Mouse (Mus musculus) spleen, adult 2 months (tissue): ENCODE measurements around the gene Ppfia1. TPM values are rescaled to one million over a fixed set of nuclear protein-coding genes. Genes with fewer than 3 reads are reported as not detected.

Source experiments
- DNase-seq, 2 experiments: peaks; one replicate each; pipeline versions ENCODE4 v3.0.0 to v3.0.0-alpha.2; 2012 to 2021; ENCODE audit warnings: low spot score in 2 of 2, low read depth in 1 of 2
- H3K27ac ChIP-seq: fragments of 200-500 bp; 2 replicates; pipeline ENCODE4 v1.5.1; 2012; ENCODE audit warnings: low read length, inconsistent platforms; ENCODE audit not compliant: insufficient read depth
- H3K27me3 ChIP-seq: fragments of 200-500 bp; 2 replicates; pipeline ENCODE4 v1.6.1; 2012; ENCODE audit warnings: mild to moderate bottlenecking, moderate library complexity, low read length, inconsistent platforms; ENCODE audit not compliant: control insufficient read depth, insufficient read depth
- H3K36me3 ChIP-seq: fragments of 200-500 bp; 2 replicates; pipeline ENCODE4 v1.6.1; 2012; ENCODE audit warnings: mild to moderate bottlenecking, low read length, inconsistent platforms; ENCODE audit not compliant: control insufficient read depth, insufficient read depth
- H3K4me1 ChIP-seq: fragments of 200-500 bp; 2 replicates; pipeline ENCODE4 v1.6.1; 2011; ENCODE audit warnings: inconsistent platforms; ENCODE audit not compliant: control insufficient read depth, insufficient read depth, insufficient read length
- H3K4me3 ChIP-seq: fragments of 200-500 bp; 2 replicates; pipeline ENCODE4 v1.5.1; 2011; ENCODE audit warnings: mild to moderate bottlenecking, inconsistent platforms; ENCODE audit not compliant: insufficient read depth, insufficient read length; ENCODE audit errors: extremely low read depth
- CTCF ChIP-seq: fragments of 200-500 bp; IDR thresholded peaks from 2 replicates; pipeline ENCODE4 v1.5.1; 2011; ENCODE audit warnings: mild to moderate bottlenecking, inconsistent platforms; ENCODE audit not compliant: insufficient read depth, insufficient read length, insufficient replicate concordance; ENCODE audit errors: extremely low read depth
- POLR2A ChIP-seq: fragments of 200-500 bp; IDR thresholded peaks from 2 replicates; pipeline ENCODE4 v1.6.1; 2011; ENCODE audit warnings: low read depth, low read length, inconsistent platforms
- WGBS: fragments of 180-500 bp; shearing (Covaris S2); methylation state at CpG from one replicate; pipeline ENCODE4 v1.1.7; 2018; 5-methylcytosine and 5-hydroxymethylcytosine counted together
- polyA plus RNA-seq: library from polyadenylated mRNA; depleted of rRNA; stranded (reverse); fragments of >200 nt; gene quantifications from 2 replicates; pipeline ENCODE4 v1.2.3, GENCODE M21; 2012

The Ppfia1 gene
- polyA plus RNA-seq, 1 experiment, result 23.5 TPM

DNA sequence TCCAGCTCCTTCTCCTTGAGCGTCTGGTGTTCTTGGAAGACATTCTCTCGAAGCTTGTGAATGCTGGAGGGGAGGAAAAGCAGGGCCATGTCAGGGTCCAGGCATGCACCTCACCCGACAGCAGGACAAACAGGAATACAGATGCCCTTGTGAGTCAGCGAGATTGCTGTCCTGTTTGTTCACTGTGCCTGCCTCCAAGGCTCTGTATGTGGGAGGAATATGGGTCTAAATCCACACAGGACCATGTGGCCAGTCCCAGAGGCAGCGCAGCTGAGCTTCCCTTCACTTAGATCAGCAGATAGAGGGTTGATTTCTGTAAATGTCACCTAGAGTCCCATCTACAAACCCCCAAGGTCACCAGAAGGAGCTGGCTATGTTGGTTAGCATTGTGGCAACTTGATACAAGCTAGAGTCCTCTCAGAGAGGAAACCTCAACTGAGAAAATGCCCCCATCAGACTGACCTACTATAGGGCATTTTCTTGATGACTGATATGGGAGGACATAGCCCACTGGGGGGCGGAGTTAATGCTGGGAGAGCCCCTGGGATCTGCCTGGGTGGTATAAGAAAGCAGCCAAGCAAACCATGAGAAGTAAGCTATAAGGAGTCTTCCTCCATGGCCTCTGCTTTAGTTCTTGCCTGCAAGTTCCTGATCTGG is 92.2 kb downstream of the Ppfia1 start:
- WGBS, result 89% methylated on average over 6 of the region's 6 CpGs
- Histone ChIP-seq H3K36me3 (no peaks in the 10 kb centered on the region), H3K4me3 (no peak overlapping the region), H3K27ac (no peak overlapping the region), H3K27me3 (no peaks in the 10 kb centered on the region), H3K4me1 (no peaks in the 10 kb centered on the region)
- DNase-seq, result no peak
- TF ChIP-seq CTCF, result no peak
- TF ChIP-seq POLR2A, result no peak

DNA sequence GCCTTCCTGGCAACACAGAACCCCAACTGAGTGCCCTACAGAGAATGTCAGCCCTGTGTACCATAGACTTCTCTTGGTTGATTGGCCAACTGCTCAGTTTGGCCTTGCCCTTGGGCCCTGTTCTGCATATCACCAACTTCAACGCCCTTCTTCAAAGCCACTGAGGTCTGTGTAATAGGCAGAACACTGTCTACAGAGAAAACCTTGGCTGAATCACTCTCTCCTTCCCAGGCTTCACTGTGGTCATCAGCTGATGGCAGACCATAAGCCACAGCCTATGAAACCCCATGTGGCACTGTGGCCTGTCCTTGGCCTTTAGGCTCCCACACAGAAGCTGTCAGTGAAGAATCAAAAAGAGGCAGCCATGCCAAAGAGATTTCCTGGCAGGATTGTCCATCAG is 94.6 kb downstream of the Ppfia1 start:
- Histone ChIP-seq H3K36me3 (no peaks in the 10 kb centered on the region), H3K27ac (no peak overlapping the region), H3K4me1 (no peaks in the 10 kb centered on the region), H3K4me3 (no peak overlapping the region), H3K27me3 (no peaks in the 10 kb centered on the region)
- no peak for DNase-seq
- WGBS, result 88% methylated on average over 1 of the region's 1 CpGs
- no peak for TF ChIP-seq POLR2A

DNA sequence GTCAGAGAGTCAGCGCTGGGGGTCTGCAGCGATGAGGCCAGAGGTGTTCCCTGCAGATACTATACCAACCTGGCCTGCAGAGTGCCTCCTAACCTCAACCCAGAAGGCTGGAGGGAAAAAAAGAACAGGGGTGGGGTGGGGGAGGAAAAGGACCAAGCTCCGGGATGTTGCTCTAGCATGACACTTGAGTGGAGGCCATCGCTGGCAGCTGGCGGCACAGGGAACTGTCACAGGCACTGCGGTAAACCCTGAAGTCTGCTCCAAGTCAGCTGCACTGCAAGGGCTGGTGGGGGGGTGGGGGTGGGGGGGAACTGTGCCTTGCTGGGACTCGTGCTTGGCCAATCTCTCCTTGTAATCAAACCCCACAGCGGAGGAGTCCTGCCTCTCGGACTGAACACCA is 102.9 kb downstream of the Ppfia1 start:
- Histone ChIP-seq H3K4me1 (peaks cover 17% of the 10 kb centered on the region; the same call in 1 of the 2 replicates), H3K4me3 (no peak overlapping the region), H3K27me3 (no peaks in the 10 kb centered on the region; the same call in none of the 2 replicates), H3K27ac (no peak overlapping the region), H3K36me3 (no peaks in the 10 kb centered on the region)
- DNase-seq, result no peak
- TF ChIP-seq POLR2A (no peak), CTCF (no peak)
- 70% methylated on average over 9 of the region's 9 CpGs for WGBS

DNA sequence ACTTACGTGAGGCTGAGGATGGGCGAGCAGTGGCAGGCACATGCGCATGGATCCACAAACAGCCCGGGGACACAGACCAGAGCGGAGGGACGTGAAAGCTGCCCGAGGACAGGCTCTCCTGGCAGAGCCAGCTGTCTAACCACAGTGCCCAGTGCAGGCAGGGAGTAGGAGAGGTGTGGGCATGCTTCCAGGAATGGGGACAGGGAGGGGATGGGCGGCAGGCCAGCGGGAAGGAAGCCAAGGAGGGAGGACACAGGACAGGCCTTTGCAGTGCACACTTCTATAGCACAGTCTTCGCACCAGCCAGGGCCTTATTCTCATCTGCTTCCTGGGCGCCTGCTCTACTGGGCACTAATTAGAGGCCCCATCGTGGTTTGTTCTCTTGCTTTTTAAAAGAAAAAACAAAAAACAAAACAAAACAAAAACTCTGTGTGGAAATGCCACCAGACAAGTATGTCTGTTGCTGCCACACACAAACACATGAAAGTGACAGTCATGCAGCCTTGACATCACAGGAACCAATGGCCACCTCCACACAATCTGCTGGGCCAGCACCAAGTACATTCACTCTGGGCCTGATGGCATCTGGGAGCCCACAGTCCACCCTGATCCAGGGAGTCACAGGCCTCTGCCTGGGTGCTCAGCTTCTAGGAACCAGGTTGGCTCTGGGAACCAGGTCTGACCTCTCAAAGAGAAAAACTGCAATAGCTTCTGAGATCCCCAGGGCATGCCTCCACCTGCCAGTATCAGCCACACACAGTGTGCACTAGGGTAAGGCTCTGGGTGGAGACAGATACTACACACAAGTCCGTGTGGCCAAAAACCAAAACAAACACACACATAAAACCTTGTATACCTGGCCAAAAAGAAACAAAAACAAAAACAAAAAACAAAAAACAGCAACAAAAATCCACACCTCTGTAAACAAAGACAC is 103.6 kb downstream of the Ppfia1 start:
- no peak for DNase-seq
- Histone ChIP-seq H3K27ac (no peak overlapping the region), H3K4me1 (peaks cover 23% of the 10 kb centered on the region; the same call in 1 of the 2 replicates), H3K36me3 (no peaks in the 10 kb centered on the region), H3K4me3 (no peak overlapping the region), H3K27me3 (no peaks in the 10 kb centered on the region; the same call in none of the 2 replicates)
- TF ChIP-seq CTCF (no peak), POLR2A (no peak)
- 82% methylated on average over 13 of the region's 13 CpGs for WGBS

DNA sequence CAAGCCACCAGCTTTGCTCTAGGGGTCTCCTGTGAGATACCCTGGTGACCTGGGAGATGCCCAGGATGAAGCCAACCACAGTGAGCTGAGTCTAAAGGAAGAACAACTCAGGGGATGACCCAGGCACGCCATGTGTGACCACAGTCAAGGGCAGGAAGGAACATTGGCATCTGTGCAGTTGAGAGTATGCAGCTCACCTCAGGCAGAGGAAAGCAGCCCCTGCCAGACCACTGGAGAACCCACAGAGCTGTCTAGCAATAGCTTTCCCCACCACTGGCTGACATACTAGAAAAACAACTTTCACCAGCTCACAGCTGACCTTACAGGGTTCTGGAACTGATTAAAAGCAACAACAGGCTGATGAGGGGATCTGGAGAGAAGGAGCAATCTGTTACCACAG is 105.3 kb downstream of the Ppfia1 start:
- H3K27ac ChIP-seq, result no peak overlapping the region
- no peak for DNase-seq
- 23% methylated on average over 1 of the region's 1 CpGs for WGBS
- no peaks in the 10 kb centered on the region for H3K36me3 ChIP-seq
- peaks cover 24% of the 10 kb centered on the region; the same call in 1 of the 2 replicates for H3K4me1 ChIP-seq
- no peaks in the 10 kb centered on the region; the same call in none of the 2 replicates for H3K27me3 ChIP-seq
- TF ChIP-seq CTCF, result no peak
- TF ChIP-seq POLR2A, result no peak
- H3K4me3 ChIP-seq, result no peak overlapping the region

DNA sequence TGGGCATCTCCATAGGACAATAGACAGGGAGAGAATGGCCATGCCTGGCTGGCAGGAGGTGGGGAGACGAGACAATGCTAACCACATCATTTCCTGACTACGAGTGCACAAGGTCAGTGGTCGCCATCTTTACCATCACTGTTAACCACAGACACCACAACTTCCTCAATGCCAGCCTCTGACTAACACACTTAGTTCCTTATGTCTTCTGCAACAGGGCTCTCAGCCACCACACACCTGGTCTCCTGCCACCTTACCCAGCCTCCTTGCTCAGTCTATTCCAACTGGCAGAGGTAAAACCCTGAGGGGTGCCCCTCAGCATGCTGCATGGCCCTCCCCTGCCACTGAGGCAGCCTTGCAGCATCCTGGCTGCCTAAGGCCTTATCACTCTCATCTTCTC is 106.4 kb downstream of the Ppfia1 start:
- no peak overlapping the region for H3K27ac ChIP-seq
- H3K36me3 ChIP-seq, result no peaks in the 10 kb centered on the region
- DNase-seq, result peak; percentile 60 to 67
- TF ChIP-seq CTCF (no peak), POLR2A (no peak)
- WGBS, result 4% methylated on average over 3 of the region's 3 CpGs
- peaks cover 24% of the 10 kb centered on the region; the same call in 1 of the 2 replicates for H3K4me1 ChIP-seq
- no peak overlapping the region for H3K4me3 ChIP-seq
- H3K27me3 ChIP-seq, result no peaks in the 10 kb centered on the region; the same call in none of the 2 replicates
